Comparison of ENCODE assay signal across 17 mouse cellular contexts in the genomic region with DNA sequence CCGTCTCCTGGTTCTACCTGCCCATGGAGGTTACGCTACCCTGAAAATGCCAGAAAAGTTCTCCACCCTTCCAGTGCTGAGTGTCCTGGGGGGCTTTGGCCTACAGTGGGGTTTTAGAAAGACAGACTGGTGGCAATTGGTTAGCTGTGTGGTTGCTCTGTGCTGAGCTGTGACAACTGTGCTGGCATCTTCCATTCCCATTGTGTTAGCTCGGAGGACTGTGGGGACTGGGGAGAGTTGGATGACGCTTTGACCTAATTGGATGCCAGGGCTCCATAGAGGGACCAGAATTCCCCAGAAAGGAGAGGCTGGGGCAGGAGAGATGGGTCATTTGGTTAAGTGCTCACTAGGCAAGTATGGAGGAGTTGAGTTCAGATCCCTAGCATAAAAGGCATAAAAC. TPM values are rescaled to one million over a fixed set of nuclear protein-coding genes. Genes with fewer than 3 reads are reported as not detected.
DNase-seq lines count a peak whose midpoint lies in the region; ATAC-seq and TF ChIP-seq lines count a peak whose summit lies in the region.
"Had no signal": no experiment of that assay in that cellular context is flagged by ENCODE, and none has a peak within 500 bp of the region (broad histone marks: within the 10 kb centered on the region; RNA-seq: fewer than 3 reads in every experiment).

No protein-coding gene starts in this region.

- 83% methylated on average over 4 of the region's 4 CpGs for WGBS in lung, embryonic 15.5 days

- intact Hi-C loops in gastrocnemius, adult 2 months (cut with DNase I) = no loop called here

- TF ChIP-seq CTCF in gastrocnemius, adult 2 months (IDR thresholded peaks at IDR 0.05) = no peak

- no peak for DNase-seq in gastrocnemius, adult 2 months
- DNase-seq in gastrocnemius, postnatal 10 days = no peak
- DNase-seq in lung, postnatal 14 days = no peak
- DNase-seq in brain, adult 2 months (ENCODE audit: low read depth, low spot score) = peak; percentile 57
- DNase-seq: adrenal gland, adult 8-10 months; heart, adult 18-20 months; heart, postnatal 10 days; heart, postnatal 4 days had no signal

- ATAC-seq in lung, embryonic 15.5 days (ENCODE audit: borderline replicate concordance, extremely low read depth, low FRiP score, low TSS enrichment) = no peak
- no peak for ATAC-seq in inflammation-experienced regulatory T-cells, adult 6 months
- ATAC-seq: forebrain, embryonic 16.5 days; hindbrain, embryonic 16.5 days had no signal

- 0 out of 2 replicates have a peak overlapping the region, but pooled peaks have one; percentile 8 for H3K27ac ChIP-seq in gastrocnemius, adult 2 months
- peak overlapping the region; percentile 96; the same call in 1 of the 2 replicates for H3K27ac ChIP-seq in lung, embryonic 15.5 days
- H3K27ac ChIP-seq: embryonic facial prominence, embryonic 13.5 days; forebrain, embryonic 12.5 days; hindbrain, embryonic 12.5 days had no signal

- H3K9me3 ChIP-seq in lung, embryonic 15.5 days = no peaks in the 10 kb centered on the region
- H3K9me3 ChIP-seq: embryonic facial prominence, embryonic 13.5 days; forebrain, embryonic 12.5 days; heart, embryonic 10.5 days; hindbrain, embryonic 12.5 days had no signal

- H3K27me3 ChIP-seq in lung, embryonic 15.5 days = no peaks in the 10 kb centered on the region
- H3K27me3 ChIP-seq: CH12.LX; embryonic facial prominence, embryonic 13.5 days; forebrain, embryonic 12.5 days; hindbrain, embryonic 12.5 days had no signal

- H3K9ac ChIP-seq in lung, embryonic 15.5 days = no peak overlapping the region
- H3K9ac ChIP-seq: embryonic facial prominence, embryonic 13.5 days; forebrain, embryonic 12.5 days; hindbrain, embryonic 12.5 days had no signal

- peaks cover 55% of the 10 kb centered on the region for H3K4me1 ChIP-seq in lung, embryonic 15.5 days

- no peak overlapping the region for H3K4me3 ChIP-seq in gastrocnemius, adult 2 months
- no peak overlapping the region for H3K4me3 ChIP-seq in lung, embryonic 15.5 days
- H3K4me3 ChIP-seq: embryonic facial prominence, embryonic 13.5 days; forebrain, embryonic 12.5 days; heart, embryonic 10.5 days; hindbrain, embryonic 12.5 days had no signal

- no peak overlapping the region for H3K4me2 ChIP-seq in lung, embryonic 15.5 days
- H3K4me2 ChIP-seq: embryonic facial prominence, embryonic 13.5 days; forebrain, embryonic 12.5 days; hindbrain, embryonic 12.5 days had no signal

- peaks cover 48% of the 10 kb centered on the region for H3K36me3 ChIP-seq in lung, embryonic 15.5 days

RNA-seq across cellular contexts. Expression of gene Eva1b, which starts 13.3 kb away (rescaled TPM):
- total RNA-seq in gastrocnemius, adult 2 months (2021) = 1 to 10 TPM; 2.9 to 4.4 TPM
- total RNA-seq in gastrocnemius, postnatal 10 days (2021) = 10 to 100 TPM; 20.0 to 25.5 TPM
- 95.9 and 101 TPM in 2 replicates for polyA plus RNA-seq in lung, embryonic 15.5 days (2015; fragmentation: Nextera tagmentation; extraction: Ambion mirVana)
- 10 to 100 TPM in 2 of 3 experiments, 1 to 10 TPM in 1; 8.5 to 14.5 (median 11.7) TPM for polyA plus RNA-seq in inflammation-experienced regulatory T-cells, adult 6 months (2017; shearing (Covaris generic))

RNA-seq across cellular contexts. Expression of gene Sh3d21, which starts 29.1 kb away (rescaled TPM):
- 1 to 10 TPM in 1 of 2 experiments, under 1 TPM in 1; 0.97 to 1.2 TPM for total RNA-seq in gastrocnemius, adult 2 months (2021)
- total RNA-seq in gastrocnemius, postnatal 10 days (2021) = 1 to 10 TPM; 1.2 to 1.4 TPM
- polyA plus RNA-seq in lung, embryonic 15.5 days (2015; fragmentation: Nextera tagmentation; extraction: Ambion mirVana) = 7.2 and 9.4 TPM in 2 replicates
- 1 to 10 TPM in 1 of 3 experiments, under 1 TPM in 2; 0.24 to 1.3 (median 0.59) TPM for polyA plus RNA-seq in inflammation-experienced regulatory T-cells, adult 6 months (2017; shearing (Covaris generic))

RNA-seq across cellular contexts. Expression of gene Stk40, which starts 30.5 kb away (rescaled TPM):
- 100 to 1,000 TPM; 102 to 108 TPM for total RNA-seq in gastrocnemius, adult 2 months (2021)
- 10 to 100 TPM; 28.8 to 39.5 TPM for total RNA-seq in gastrocnemius, postnatal 10 days (2021)
- 37.8 and 40.7 TPM in 2 replicates for polyA plus RNA-seq in lung, embryonic 15.5 days (2015; fragmentation: Nextera tagmentation; extraction: Ambion mirVana)
- 10 to 100 TPM; 11.0 to 27.7 (median 16.5) TPM for polyA plus RNA-seq in inflammation-experienced regulatory T-cells, adult 6 months (2017; shearing (Covaris generic))

RNA-seq across cellular contexts. Expression of gene Lsm10, which starts 37.8 kb away (rescaled TPM):
- total RNA-seq in gastrocnemius, adult 2 months (2021) = 1 to 10 TPM; 7.3 to 7.4 TPM
- total RNA-seq in gastrocnemius, postnatal 10 days (2021) = 10 to 100 TPM in 1 of 2 experiments, 1 to 10 TPM in 1; 8.0 to 10.8 TPM
- 50.3 and 54.1 TPM in 2 replicates for polyA plus RNA-seq in lung, embryonic 15.5 days (2015; fragmentation: Nextera tagmentation; extraction: Ambion mirVana)
- polyA plus RNA-seq in inflammation-experienced regulatory T-cells, adult 6 months (2017; shearing (Covaris generic)) = 10 to 100 TPM; 55.6 to 76.5 (median 73.4) TPM
